Mouse (Mus musculus): ENCODE results near the gene Lrp10.

DNA sequence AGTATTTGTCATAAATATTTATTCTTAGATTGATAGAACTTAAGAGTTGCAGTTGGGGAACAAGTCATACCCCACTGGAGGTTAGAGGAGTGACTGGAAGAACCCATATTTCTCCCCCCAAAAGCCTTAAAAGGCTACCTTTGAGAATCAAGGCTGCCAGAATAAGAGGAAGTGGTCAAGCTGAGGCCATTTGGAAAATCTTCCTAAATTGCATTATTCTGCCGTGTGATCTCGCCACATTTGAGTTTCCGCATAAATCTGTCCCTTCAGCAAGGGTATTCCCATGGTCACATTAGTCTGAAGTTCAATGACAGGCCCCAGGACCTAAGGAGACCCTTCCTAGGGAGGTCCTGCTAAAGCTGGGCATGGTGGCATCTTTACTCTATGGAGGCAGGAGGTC lies 21.4 kb upstream of the Lrp10 start:
- TF ChIP-seq MAFK (IDR thresholded peaks at IDR 0.05; ENCODE audit: insufficient read depth, low read depth, low read length) (no peak), CHD2 (IDR thresholded peaks at IDR 0.05; ENCODE audit: low read depth, low read length) (no peak), ZNF384 (IDR thresholded peaks at IDR 0.05; ENCODE audit: low read depth, low read length) (no peak), ZC3H11A (IDR thresholded peaks at IDR 0.05; ENCODE audit: borderline replicate concordance, low read depth, low read length) (no peak), HCFC1 (IDR thresholded peaks at IDR 0.05; ENCODE audit: borderline replicate concordance, insufficient read depth, low read length) (no peak)

All from ES-E14 (cell line).